Mouse (Mus musculus): Measurements from ENCODE around the gene Ly6f. TPM values are rescaled to one million over a fixed set of nuclear protein-coding genes. Genes with fewer than 3 reads are reported as not detected.

The Ly6f gene
- polyA plus RNA-seq, 1 experiment = not detected

- TF ChIP-seq CTCF (IDR thresholded peaks at IDR 0.05; ENCODE audit: extremely low read depth, insufficient read depth, low read length) (no peak), POLR2A (IDR thresholded peaks at IDR 0.05; ENCODE audit: extremely low read depth, insufficient read depth, low read length) (no peak)
- H3K4me1 ChIP-seq (ENCODE audit: control insufficient read depth, insufficient read depth, low read length) = no peaks in the 10 kb centered on the region
These were observed 46.2 kb downstream of the Ly6f start for GRCm38 (mm10) chr15:75314421-75314820.

GRCm38 (mm10) chr15:75317255-75317654, 49.0 kb downstream of the Ly6f start:
- H3K4me3 ChIP-seq (ENCODE audit: insufficient read depth, low read length) = no peak overlapping the region
- TF ChIP-seq CTCF (IDR thresholded peaks at IDR 0.05; ENCODE audit: extremely low read depth, insufficient read depth, low read length) (peak; percentile 18; the same call in 1 of the 2 replicates), POLR2A (IDR thresholded peaks at IDR 0.05; ENCODE audit: extremely low read depth, insufficient read depth, low read length) (no peak)
- no peak overlapping the region for H3K27ac ChIP-seq (ENCODE audit: insufficient read depth, low read length)
- no peaks in the 10 kb centered on the region for H3K4me1 ChIP-seq (ENCODE audit: control insufficient read depth, insufficient read depth, low read length)

More at GRCm38 (mm10) chr15:75314421-75314820, 46.2 kb downstream of the Ly6f start:
- H3K27ac ChIP-seq (ENCODE audit: insufficient read depth, low read length) = no peak overlapping the region
- no peak overlapping the region for H3K4me3 ChIP-seq (ENCODE audit: insufficient read depth, low read length)

- Histone ChIP-seq H3K4me1 (ENCODE audit: control insufficient read depth, insufficient read depth, low read length) (no peaks in the 10 kb centered on the region), H3K4me3 (ENCODE audit: insufficient read depth, low read length) (no peak overlapping the region), H3K27ac (ENCODE audit: insufficient read depth, low read length) (no peak overlapping the region)
- no peak for TF ChIP-seq CTCF (IDR thresholded peaks at IDR 0.05; ENCODE audit: extremely low read depth, insufficient read depth, low read length)
- no peak for TF ChIP-seq POLR2A (IDR thresholded peaks at IDR 0.05; ENCODE audit: extremely low read depth, insufficient read depth, low read length)
These were observed 50.4 kb downstream of the Ly6f start for GRCm38 (mm10) chr15:75318584-75318983.

GRCm38 (mm10) chr15:75320104-75320503, 51.9 kb downstream of the Ly6f start:
- Histone ChIP-seq H3K4me1 (ENCODE audit: control insufficient read depth, insufficient read depth, low read length) (no peaks in the 10 kb centered on the region), H3K4me3 (ENCODE audit: insufficient read depth, low read length) (no peak overlapping the region), H3K27ac (ENCODE audit: insufficient read depth, low read length) (no peak overlapping the region)
- no peak for TF ChIP-seq POLR2A (IDR thresholded peaks at IDR 0.05; ENCODE audit: extremely low read depth, insufficient read depth, low read length)
- TF ChIP-seq CTCF (IDR thresholded peaks at IDR 0.05; ENCODE audit: extremely low read depth, insufficient read depth, low read length) = no peak

Other genes with a start within 250 kb of the Ly6f start
- 201 and 222 TPM in 2 replicates for gene Ly6c1, start 219.6 kb upstream of the Ly6f start, polyA plus RNA-seq (2012; rRNA removed)
- gene Ly6c2, start 156.5 kb upstream of the Ly6f start, polyA plus RNA-seq (2012; rRNA removed) = 0.70 and 0.81 TPM in 2 replicates
- not detected in 2 replicates for gene Ly6g, start 113.2 kb upstream of the Ly6f start, polyA plus RNA-seq (2012; rRNA removed)
- gene BC025446, start 52.0 kb upstream of the Ly6f start, polyA plus RNA-seq (2012; rRNA removed) = not detected in 2 replicates

All from cortical plate, adult 2 months (tissue).